Mouse (Mus musculus) kidney, postnatal 4 days (tissue): ENCODE measurements around the gene Ogt.
A peak's percentile ranks its signal among the peaks of the same experiment; 100 is the strongest.

ENCODE experiments used
- DNase-seq, 2 experiments: peaks; one replicate each; pipeline ENCODE4 v3.0.0; 2021; ENCODE audit warnings: mixed read lengths in 2 of 2

Gene Ogt

GRCm38 (mm10) chrX:101639741-101640166 is at the start of gene Ogt:
TSS of gene Ogt (plus strand) at chrX:101640060.
- peak; percentile 87 to 92 for DNase-seq

GRCm38 (mm10) chrX:101616183-101616582 is 23.7 kb upstream of the Ogt start:
- DNase-seq = no peak

GRCm38 (mm10) chrX:101617889-101618288 is 22.0 kb upstream of the Ogt start:
- DNase-seq = no peak

- DNase-seq = peak in 1 of 2 experiments; percentile 14
These were observed 19.5 kb upstream of the Ogt start for GRCm38 (mm10) chrX:101620317-101620716.

- DNase-seq = no peak
These were observed 17.3 kb upstream of the Ogt start for GRCm38 (mm10) chrX:101622539-101622938.

GRCm38 (mm10) chrX:101636821-101637525 is 2.9 kb upstream of the Ogt start:
- peak; percentile 28 to 37 for DNase-seq

- DNase-seq = no peak
These were observed 1.0 kb upstream of the Ogt start for GRCm38 (mm10) chrX:101638856-101639255.

GRCm38 (mm10) chrX:101639306-101639705 is 554 bp upstream of the Ogt start:
- DNase-seq = peak in 1 of 2 experiments; percentile 14

- peak; percentile 46 to 57 for DNase-seq
These were observed 617 bp downstream of the Ogt start for GRCm38 (mm10) chrX:101640194-101641160.

GRCm38 (mm10) chrX:101641161-101641530 is 1.3 kb downstream of the Ogt start:
- no peak for DNase-seq

- DNase-seq = no peak
These were observed 2.2 kb downstream of the Ogt start for GRCm38 (mm10) chrX:101642091-101642490.

- peak in 1 of 2 experiments; percentile 18 for DNase-seq
These were observed 5.4 kb downstream of the Ogt start for GRCm38 (mm10) chrX:101645286-101645685.

GRCm38 (mm10) chrX:101646621-101647020 is 6.8 kb downstream of the Ogt start:
- no peak for DNase-seq

- DNase-seq = no peak
These were observed 55.8 kb downstream of the Ogt start for GRCm38 (mm10) chrX:101695686-101696085.

GRCm38 (mm10) chrX:101697537-101697936 is 57.7 kb downstream of the Ogt start:
- DNase-seq = no peak

GRCm38 (mm10) chrX:101698232-101698631 is 58.4 kb downstream of the Ogt start:
- DNase-seq = peak in 1 of 2 experiments; percentile 10

- DNase-seq = peak in 1 of 2 experiments; percentile 9
These were observed 65.3 kb downstream of the Ogt start for GRCm38 (mm10) chrX:101705111-101705510.

- no peak for DNase-seq
These were observed 80.5 kb downstream of the Ogt start for GRCm38 (mm10) chrX:101720401-101720800.

- DNase-seq = no peak
These were observed 90.2 kb downstream of the Ogt start for GRCm38 (mm10) chrX:101730010-101730409.

- no peak for DNase-seq
These were observed 92.8 kb downstream of the Ogt start for GRCm38 (mm10) chrX:101732644-101733043.

- no peak for DNase-seq
These were observed 93.4 kb downstream of the Ogt start for GRCm38 (mm10) chrX:101733288-101733687.

GRCm38 (mm10) chrX:101733828-101734319 is 94.0 kb downstream of the Ogt start, which contains the start of gene Cxcr3:
TSS of gene Cxcr3 (minus strand) at chrX:101734269.
- DNase-seq = peak; percentile 35 to 52
